Mouse (Mus musculus): ENCODE data around the gene Bmp6. TPM values are rescaled to one million over a fixed set of nuclear protein-coding genes. Genes with fewer than 3 reads are reported as not detected.

Gene Bmp6
- total and polyA plus RNA-seq, 2 experiments from 2014 or later, result 3.8 to 16.3 TPM

- no peak for ATAC-seq
- H3K9me3 ChIP-seq (ENCODE audit: low read length), result no peaks in the 10 kb centered on the region
- TF ChIP-seq CTCF (IDR thresholded peaks at IDR 0.05; ENCODE audit: low read depth), result no peak
- H3K4me3 ChIP-seq (ENCODE audit: low read depth, low read length), result no peak overlapping the region
- no peak overlapping the region for H3K4me2 ChIP-seq (ENCODE audit: low read depth)
- no peaks in the 10 kb centered on the region for H3K27me3 ChIP-seq (ENCODE audit: insufficient read depth, low read length)
- DNase-seq, result no peak
- no peak overlapping the region for H3K27ac ChIP-seq (ENCODE audit: low read depth, low read length)
- H3K4me1 ChIP-seq (ENCODE audit: insufficient read depth), result no peaks in the 10 kb centered on the region
- 66% methylated on average over 6 of the region's 6 CpGs for WGBS
- H3K36me3 ChIP-seq (ENCODE audit: insufficient read depth), result no peaks in the 10 kb centered on the region
- no peak overlapping the region for H3K9ac ChIP-seq
Observed at GRCm38 (mm10) chr13:38425294-38425693, 80.4 kb downstream of the Bmp6 start.

- H3K27ac ChIP-seq (ENCODE audit: low read depth, low read length), result no peak overlapping the region
- no peak overlapping the region for H3K9ac ChIP-seq
- H3K4me3 ChIP-seq (ENCODE audit: low read depth, low read length), result no peak overlapping the region
- no peaks in the 10 kb centered on the region for H3K27me3 ChIP-seq (ENCODE audit: insufficient read depth, low read length)
- 84% methylated on average over 8 of the region's 8 CpGs for WGBS
- TF ChIP-seq CTCF (IDR thresholded peaks at IDR 0.05; ENCODE audit: low read depth), result no peak
- no peak for ATAC-seq
- H3K4me1 ChIP-seq (ENCODE audit: insufficient read depth), result no peaks in the 10 kb centered on the region
- no peaks in the 10 kb centered on the region for H3K9me3 ChIP-seq (ENCODE audit: low read length)
- H3K4me2 ChIP-seq (ENCODE audit: low read depth), result no peak overlapping the region
- DNase-seq, result no peak
- H3K36me3 ChIP-seq (ENCODE audit: insufficient read depth), result no peaks in the 10 kb centered on the region
Observed at GRCm38 (mm10) chr13:38429671-38430070, 84.8 kb downstream of the Bmp6 start.

GRCm38 (mm10) chr13:38430075-38430474 is 85.2 kb downstream of the Bmp6 start:
- no peaks in the 10 kb centered on the region for H3K36me3 ChIP-seq (ENCODE audit: insufficient read depth)
- no peaks in the 10 kb centered on the region for H3K9me3 ChIP-seq (ENCODE audit: low read length)
- H3K27me3 ChIP-seq (ENCODE audit: insufficient read depth, low read length), result no peaks in the 10 kb centered on the region
- no peak overlapping the region for H3K9ac ChIP-seq
- TF ChIP-seq CTCF (IDR thresholded peaks at IDR 0.05; ENCODE audit: low read depth), result no peak
- WGBS, result 90% methylated on average over 6 of the region's 6 CpGs
- H3K4me2 ChIP-seq (ENCODE audit: low read depth), result no peak overlapping the region
- H3K27ac ChIP-seq (ENCODE audit: low read depth, low read length), result no peak overlapping the region
- no peak for DNase-seq
- no peak overlapping the region for H3K4me3 ChIP-seq (ENCODE audit: low read depth, low read length)
- H3K4me1 ChIP-seq (ENCODE audit: insufficient read depth), result no peaks in the 10 kb centered on the region
- no peak for ATAC-seq

- whole genome bisulfite sequencing, result 96% methylated on average over 5 of the region's 5 CpGs
- H3K36me3 ChIP-seq (ENCODE audit: insufficient read depth), result no peaks in the 10 kb centered on the region
- no peaks in the 10 kb centered on the region for H3K9me3 ChIP-seq (ENCODE audit: low read length)
- H3K4me1 ChIP-seq (ENCODE audit: insufficient read depth), result no peaks in the 10 kb centered on the region
- H3K27ac ChIP-seq (ENCODE audit: low read depth, low read length), result no peak overlapping the region
- ATAC-seq, result no peak
- DNase-seq, result no peak
- H3K27me3 ChIP-seq (ENCODE audit: insufficient read depth, low read length), result no peaks in the 10 kb centered on the region
- H3K4me3 ChIP-seq (ENCODE audit: low read depth, low read length), result no peak overlapping the region
- H3K4me2 ChIP-seq (ENCODE audit: low read depth), result no peak overlapping the region
- no peak overlapping the region for H3K9ac ChIP-seq
- no peak for TF ChIP-seq CTCF (IDR thresholded peaks at IDR 0.05; ENCODE audit: low read depth)
Observed at GRCm38 (mm10) chr13:38434831-38435230, 89.9 kb downstream of the Bmp6 start.

GRCm38 (mm10) chr13:38437930-38438329 is 93.0 kb downstream of the Bmp6 start:
- Histone ChIP-seq H3K27ac (ENCODE audit: low read depth, low read length) (no peak overlapping the region), H3K4me2 (ENCODE audit: low read depth) (no peak overlapping the region), H3K27me3 (ENCODE audit: insufficient read depth, low read length) (no peaks in the 10 kb centered on the region), H3K9me3 (ENCODE audit: low read length) (no peaks in the 10 kb centered on the region), H3K4me3 (ENCODE audit: low read depth, low read length) (no peak overlapping the region), H3K4me1 (ENCODE audit: insufficient read depth) (no peaks in the 10 kb centered on the region), H3K36me3 (ENCODE audit: insufficient read depth) (no peaks in the 10 kb centered on the region), H3K9ac (no peak overlapping the region)
- ATAC-seq, result no peak
- no peak for DNase-seq
- WGBS, result 40% methylated on average over 5 of the region's 5 CpGs
- peak; percentile 36; the same call in 1 of the 2 replicates for TF ChIP-seq CTCF (IDR thresholded peaks at IDR 0.05; ENCODE audit: low read depth)

- Histone ChIP-seq H3K4me1 (ENCODE audit: insufficient read depth) (no peaks in the 10 kb centered on the region), H3K4me3 (ENCODE audit: low read depth, low read length) (no peak overlapping the region), H3K27ac (ENCODE audit: low read depth, low read length) (no peak overlapping the region), H3K4me2 (ENCODE audit: low read depth) (no peak overlapping the region), H3K36me3 (ENCODE audit: insufficient read depth) (no peaks in the 10 kb centered on the region), H3K9me3 (ENCODE audit: low read length) (no peaks in the 10 kb centered on the region), H3K27me3 (ENCODE audit: insufficient read depth, low read length) (no peaks in the 10 kb centered on the region), H3K9ac (no peak overlapping the region)
- ATAC-seq (no peak), DNase-seq (no peak)
- 92% methylated on average over 10 of the region's 10 CpGs for WGBS
- no peak for TF ChIP-seq CTCF (IDR thresholded peaks at IDR 0.05; ENCODE audit: low read depth)
Observed at GRCm38 (mm10) chr13:38440240-38440639, 95.3 kb downstream of the Bmp6 start.

- H3K27ac ChIP-seq (ENCODE audit: low read depth, low read length), result no peak overlapping the region
- no peak overlapping the region for H3K4me2 ChIP-seq (ENCODE audit: low read depth)
- no peaks in the 10 kb centered on the region for H3K4me1 ChIP-seq (ENCODE audit: insufficient read depth)
- ATAC-seq, result no peak
- H3K36me3 ChIP-seq (ENCODE audit: insufficient read depth), result no peaks in the 10 kb centered on the region
- H3K4me3 ChIP-seq (ENCODE audit: low read depth, low read length), result no peak overlapping the region
- H3K9ac ChIP-seq, result no peak overlapping the region
- WGBS, result 85% methylated on average over 6 of the region's 6 CpGs
- H3K27me3 ChIP-seq (ENCODE audit: insufficient read depth, low read length), result no peaks in the 10 kb centered on the region
- DNase-seq, result no peak
- no peak for TF ChIP-seq CTCF (IDR thresholded peaks at IDR 0.05; ENCODE audit: low read depth)
- H3K9me3 ChIP-seq (ENCODE audit: low read length), result no peaks in the 10 kb centered on the region
Observed at GRCm38 (mm10) chr13:38448516-38449015, 103.7 kb downstream of the Bmp6 start.

All from forebrain, postnatal 0 days (tissue).